Mouse (Mus musculus) cerebellum, adult 2 months (tissue): ENCODE data around the gene Sdcbp2.

Experiments used
- CTCF ChIP-seq: fragments of 200-500 bp; IDR thresholded peaks from 2 replicates; pipeline ENCODE4 v1.5.1; 2011; ENCODE audit warnings: low read depth, mild to moderate bottlenecking, control low read depth, low read length, moderate library complexity, borderline replicate concordance; ENCODE audit not compliant: insufficient read depth
- POLR2A ChIP-seq: fragments of 200-500 bp; IDR thresholded peaks from 2 replicates; pipeline ENCODE4 v1.6.1; 2011; ENCODE audit warnings: low read length, control low read depth, borderline replicate concordance; ENCODE audit not compliant: insufficient read depth

DNA sequence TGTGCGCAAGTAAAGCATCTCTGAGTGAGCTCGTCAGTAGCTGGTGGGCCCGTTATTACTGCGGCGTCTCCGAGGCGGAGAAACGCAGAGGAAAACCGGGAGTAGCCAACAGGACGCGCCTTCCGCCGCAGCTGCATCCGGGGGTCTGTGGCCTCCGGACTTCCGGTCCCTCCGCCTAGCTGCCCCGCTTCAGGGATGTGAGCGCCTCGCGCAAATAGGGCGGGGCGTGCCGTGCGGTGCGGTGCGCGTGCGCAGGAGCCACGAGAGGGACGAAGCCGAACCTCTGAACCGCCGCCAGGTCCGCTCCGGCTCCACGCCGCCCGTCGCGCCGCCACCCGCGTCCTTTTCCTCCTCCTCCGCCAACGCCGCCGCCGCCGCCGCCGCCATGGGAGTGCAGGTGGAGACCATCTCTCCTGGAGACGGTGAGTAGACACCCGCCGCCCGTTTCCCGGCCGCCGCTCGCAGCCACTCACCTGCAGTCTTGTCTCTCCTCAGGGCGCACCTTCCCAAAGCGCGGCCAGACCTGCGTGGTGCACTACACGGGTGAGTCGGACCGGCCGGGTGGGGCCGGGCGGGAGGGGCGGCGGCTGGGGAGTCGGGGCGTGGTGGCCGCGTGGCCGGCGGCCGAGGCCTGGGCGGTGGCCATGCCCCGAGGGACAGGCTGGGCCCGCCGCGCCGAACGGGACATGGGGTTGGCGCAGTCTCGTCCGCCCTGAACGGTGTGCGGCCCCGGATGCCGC lies 29.9 kb upstream of the Sdcbp2 start, which contains the start of gene Fkbp1a:
- TF ChIP-seq CTCF (no peak), POLR2A (peak; percentile 81)
